Mouse (Mus musculus) heart, embryonic 13.5 days (tissue): ENCODE data around the gene Fgf14. TPM values are rescaled to one million over a fixed set of nuclear protein-coding genes. Genes with fewer than 3 reads are reported as not detected.
"Not testable (repeated sequence)": the region's sequence is repeated elsewhere in the genome, so short reads cannot be mapped to it uniquely, and the experiment has no call there.

ENCODE experiments used
- ATAC-seq: fragments of 200-750 bp; cut with Nextera tagmentation; 2 replicates; pipeline ENCODE4 v1.8.0; 2017; ENCODE audit warnings: moderate TSS enrichment; ENCODE audit not compliant: insufficient number of reproducible peaks, low FRiP score, low TSS enrichment; ENCODE audit errors: extremely low read depth
- H3K27ac ChIP-seq: fragments of 300-500 bp; sonication (generic); replicated peaks from 2 replicates; pipeline ENCODE4 v1.5.1; 2015; ENCODE audit warnings: moderate library complexity, mild to moderate bottlenecking, inconsistent platforms
- H3K27me3 ChIP-seq: fragments of 300-500 bp; sonication (generic); replicated peaks from 2 replicates; pipeline ENCODE4 v1.6.1; 2015; ENCODE audit warnings: mild to moderate bottlenecking, inconsistent platforms
- H3K36me3 ChIP-seq: fragments of 300-500 bp; sonication (generic); 2 replicates; pipeline ENCODE4 v1.6.1; 2015; ENCODE audit warnings: mild to moderate bottlenecking, inconsistent platforms
- H3K4me1 ChIP-seq: fragments of 300-500 bp; sonication (generic); 2 replicates; pipeline ENCODE4 v1.6.1; 2015; ENCODE audit warnings: inconsistent platforms
- H3K4me2 ChIP-seq: fragments of 300-500 bp; sonication (generic); 2 replicates; pipeline ENCODE4 v1.6.1; 2015; ENCODE audit warnings: inconsistent platforms, mild to moderate bottlenecking, moderate library complexity
- H3K4me3 ChIP-seq: fragments of 300-500 bp; sonication (generic); 2 replicates; pipeline ENCODE4 v1.5.1; 2015; ENCODE audit warnings: moderate library complexity, mild to moderate bottlenecking, inconsistent platforms
- H3K9ac ChIP-seq: fragments of 300-500 bp; sonication (generic); 2 replicates; pipeline ENCODE4 v1.6.1; 2015; ENCODE audit warnings: inconsistent platforms, mild to moderate bottlenecking, moderate library complexity
- H3K9me3 ChIP-seq: fragments of 300-500 bp; sonication (generic); 2 replicates; pipeline ENCODE4 v1.6.1; 2016; ENCODE audit warnings: inconsistent platforms
- WGBS: fragments of 180-500 bp; shearing (Covaris S2); methylation state at CpG from one replicate; pipeline ENCODE4 v1.1.7; 2015; ENCODE audit warnings: mixed read lengths; 5-methylcytosine and 5-hydroxymethylcytosine counted together
- polyA plus RNA-seq: library from polyadenylated mRNA; unstranded; fragments of >200 nt; fragmentation: Nextera tagmentation; extraction: Ambion mirVana; gene quantifications from 2 replicates; pipeline ENCODE4 v1.2.1, GENCODE M21; 2015

The Fgf14 gene
- polyA plus RNA-seq, 1 experiment from 2014 or later, result 1.6 TPM

DNA sequence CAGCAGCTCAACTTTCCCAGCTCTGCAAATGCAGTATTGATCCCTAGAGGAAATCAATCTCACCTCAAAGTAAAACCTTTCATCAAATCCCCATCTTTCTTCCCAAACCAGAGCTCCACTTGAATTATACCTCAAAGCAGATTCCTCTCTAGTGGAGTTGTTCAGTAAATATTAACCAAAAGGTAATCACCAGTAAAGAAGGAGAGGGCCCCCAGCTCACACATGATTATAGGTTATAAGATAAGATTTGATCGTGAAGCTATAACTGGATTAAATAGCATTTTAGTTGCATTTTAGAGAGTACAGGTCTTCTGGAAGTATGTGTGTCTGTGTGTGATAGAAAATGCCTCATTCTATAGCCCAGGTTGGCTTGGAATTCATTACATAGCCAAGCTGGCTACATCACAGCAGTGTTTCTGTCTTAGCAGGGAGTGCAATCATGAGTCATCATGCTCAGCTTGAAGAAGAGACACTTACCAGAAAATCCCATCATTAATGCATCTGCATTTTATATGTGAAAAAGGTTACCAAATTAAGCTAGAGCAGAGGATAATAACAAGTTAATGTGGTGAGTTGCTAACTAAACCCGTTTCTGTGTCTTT lies 202.8 kb downstream of the Fgf14 start:
- Histone ChIP-seq H3K9me3 (no peaks in the 10 kb centered on the region), H3K36me3 (no peaks in the 10 kb centered on the region), H3K4me2 (no peak overlapping the region), H3K27ac (no peak overlapping the region), H3K4me1 (no peaks in the 10 kb centered on the region), H3K4me3 (no peak overlapping the region), H3K27me3 (no peaks in the 10 kb centered on the region), H3K9ac (no peak overlapping the region)
- no peak for ATAC-seq
- WGBS, result 52% methylated on average over 2 of the region's 2 CpGs

GRCm38 (mm10) chr14:124470909-124471308 lies 206.0 kb downstream of the Fgf14 start:
- no peak for ATAC-seq
- Histone ChIP-seq H3K9me3 (no peaks in the 10 kb centered on the region), H3K4me3 (no peak overlapping the region), H3K4me1 (no peaks in the 10 kb centered on the region), H3K36me3 (no peaks in the 10 kb centered on the region), H3K4me2 (no peak overlapping the region), H3K9ac (no peak overlapping the region), H3K27ac (no peak overlapping the region), H3K27me3 (no peaks in the 10 kb centered on the region)
- WGBS, result 68% methylated on average over 2 of the region's 2 CpGs

- H3K4me3 ChIP-seq, result no peak overlapping the region
- no peak overlapping the region for H3K4me2 ChIP-seq
- no peaks in the 10 kb centered on the region for H3K4me1 ChIP-seq
- no peaks in the 10 kb centered on the region for H3K36me3 ChIP-seq
- no peaks in the 10 kb centered on the region for H3K9me3 ChIP-seq
- ATAC-seq, result no peak
- H3K27ac ChIP-seq, result no peak overlapping the region
- H3K27me3 ChIP-seq, result no peaks in the 10 kb centered on the region
- no peak overlapping the region for H3K9ac ChIP-seq
- 79% methylated on average over 1 of the region's 1 CpGs for WGBS
Measured at GRCm38 (mm10) chr14:124455120-124455519, 221.8 kb downstream of the Fgf14 start.

- no peak for ATAC-seq
- no peak overlapping the region for H3K4me2 ChIP-seq
- H3K9me3 ChIP-seq, result no peaks in the 10 kb centered on the region
- no peak overlapping the region for H3K27ac ChIP-seq
- H3K36me3 ChIP-seq, result no peaks in the 10 kb centered on the region
- no peak overlapping the region for H3K4me3 ChIP-seq
- H3K9ac ChIP-seq, result no peak overlapping the region
- no peaks in the 10 kb centered on the region for H3K27me3 ChIP-seq
- 67% methylated on average over 2 of the region's 2 CpGs for WGBS
- H3K4me1 ChIP-seq, result no peaks in the 10 kb centered on the region
Measured at GRCm38 (mm10) chr14:124446096-124446840, 230.7 kb downstream of the Fgf14 start.

DNA sequence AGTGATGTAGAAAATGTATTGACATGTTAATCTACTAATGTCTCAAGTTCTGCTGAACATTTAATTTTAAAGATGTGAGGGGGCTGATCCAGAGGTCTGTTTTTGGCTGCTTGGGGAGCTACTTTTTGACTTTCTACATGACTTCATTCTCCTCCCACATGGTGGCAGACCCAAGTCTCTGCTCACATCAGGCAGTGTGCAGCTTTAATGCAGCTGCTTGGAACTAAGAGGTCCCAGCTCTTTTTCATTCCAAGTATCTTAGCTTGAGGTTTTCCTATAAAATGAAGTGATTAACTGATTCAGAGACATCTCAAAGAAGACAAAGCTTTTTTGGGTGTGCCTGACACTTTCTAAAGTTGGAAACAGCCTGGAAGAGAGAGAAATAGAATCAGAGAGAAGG lies 232.1 kb downstream of the Fgf14 start:
- no peaks in the 10 kb centered on the region for H3K4me1 ChIP-seq
- no peaks in the 10 kb centered on the region for H3K27me3 ChIP-seq
- no peak overlapping the region for H3K4me3 ChIP-seq
- H3K9me3 ChIP-seq, result no peaks in the 10 kb centered on the region
- H3K27ac ChIP-seq, result no peak overlapping the region
- no peak overlapping the region for H3K9ac ChIP-seq
- no peaks in the 10 kb centered on the region for H3K36me3 ChIP-seq
- no peak overlapping the region for H3K4me2 ChIP-seq
- ATAC-seq, result no peak

GRCm38 (mm10) chr14:124439298-124439697 lies 237.6 kb downstream of the Fgf14 start:
- not testable (repeated sequence) for H3K4me3 ChIP-seq, H3K9ac ChIP-seq, H3K4me2 ChIP-seq, H3K36me3 ChIP-seq, ATAC-seq, H3K9me3 ChIP-seq, H3K27ac ChIP-seq, H3K27me3 ChIP-seq, H3K4me1 ChIP-seq
- 26% methylated on average over 3 of the region's 3 CpGs for WGBS

- Histone ChIP-seq H3K27ac (no peak overlapping the region), H3K9me3 (no peaks in the 10 kb centered on the region), H3K27me3 (no peaks in the 10 kb centered on the region), H3K9ac (no peak overlapping the region), H3K4me2 (no peak overlapping the region), H3K36me3 (no peaks in the 10 kb centered on the region), H3K4me1 (no peaks in the 10 kb centered on the region), H3K4me3 (no peak overlapping the region)
- no peak for ATAC-seq
- WGBS, result 69% methylated on average over 2 of the region's 2 CpGs
Measured at GRCm38 (mm10) chr14:124411890-124412289, 265.0 kb downstream of the Fgf14 start.

- ATAC-seq, result no peak
- Histone ChIP-seq H3K27ac (no peak overlapping the region), H3K36me3 (no peaks in the 10 kb centered on the region), H3K4me2 (no peak overlapping the region), H3K9ac (no peak overlapping the region), H3K4me3 (no peak overlapping the region), H3K9me3 (no peaks in the 10 kb centered on the region), H3K4me1 (no peaks in the 10 kb centered on the region), H3K27me3 (no peaks in the 10 kb centered on the region)
- 0% methylated on average over 1 of the region's 1 CpGs for WGBS
Measured at GRCm38 (mm10) chr14:124410945-124411344, 266.0 kb downstream of the Fgf14 start.

DNA sequence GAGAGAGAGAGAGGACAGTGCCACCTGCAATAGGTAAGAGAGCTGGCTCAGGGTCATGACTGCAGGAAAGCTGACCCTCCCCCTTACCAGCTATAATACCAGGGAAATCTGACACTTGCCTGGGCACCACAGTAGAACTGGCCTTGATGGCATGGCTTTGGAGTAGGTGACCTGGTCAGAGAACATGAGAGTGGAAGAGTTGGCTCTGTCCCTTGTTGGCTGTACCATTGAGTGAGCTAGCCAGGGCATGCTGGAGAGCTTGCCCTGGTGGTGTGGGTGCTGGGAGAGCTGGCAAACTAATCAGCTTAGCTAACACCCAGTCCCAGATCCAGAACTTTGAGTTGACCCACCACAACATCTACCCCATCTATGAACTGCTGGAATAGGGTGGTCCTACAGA lies 348.5 kb downstream of the Fgf14 start:
- H3K4me2 ChIP-seq, result no peak overlapping the region
- no peaks in the 10 kb centered on the region for H3K27me3 ChIP-seq
- no peaks in the 10 kb centered on the region for H3K4me1 ChIP-seq
- no peaks in the 10 kb centered on the region for H3K36me3 ChIP-seq
- H3K9ac ChIP-seq, result no peak overlapping the region
- no peaks in the 10 kb centered on the region for H3K9me3 ChIP-seq
- ATAC-seq, result no peak
- no peak overlapping the region for H3K27ac ChIP-seq
- no peak overlapping the region for H3K4me3 ChIP-seq

GRCm38 (mm10) chr14:124319017-124319718 lies 357.8 kb downstream of the Fgf14 start:
- Histone ChIP-seq H3K27ac (no peak overlapping the region), H3K9me3 (no peaks in the 10 kb centered on the region), H3K36me3 (no peaks in the 10 kb centered on the region), H3K4me2 (no peak overlapping the region), H3K27me3 (no peaks in the 10 kb centered on the region), H3K4me3 (no peak overlapping the region), H3K4me1 (no peaks in the 10 kb centered on the region), H3K9ac (no peak overlapping the region)
- 40% methylated on average over 1 of the region's 1 CpGs for WGBS
- no peak for ATAC-seq

DNA sequence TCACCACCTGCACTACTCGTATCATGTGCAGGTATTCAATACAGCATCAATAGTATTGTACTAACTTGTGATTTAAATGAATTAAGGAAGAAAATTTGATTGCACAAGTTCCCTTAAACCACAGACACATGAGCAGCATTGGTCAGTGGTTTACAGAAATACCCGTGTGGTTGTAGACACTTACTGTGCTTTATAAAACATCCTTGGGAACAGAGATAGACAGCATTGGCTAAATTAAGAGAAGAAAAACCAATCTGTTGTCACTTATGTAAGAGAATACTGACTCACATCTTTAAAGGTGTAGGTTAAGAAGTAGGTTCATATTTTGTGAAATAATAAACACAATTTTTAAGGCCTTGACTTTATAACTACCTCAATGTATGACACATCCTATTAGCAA lies 361.4 kb downstream of the Fgf14 start:
- Histone ChIP-seq H3K9me3 (no peaks in the 10 kb centered on the region), H3K9ac (no peak overlapping the region), H3K4me2 (no peak overlapping the region), H3K27ac (no peak overlapping the region), H3K4me3 (no peak overlapping the region), H3K36me3 (no peaks in the 10 kb centered on the region), H3K27me3 (no peaks in the 10 kb centered on the region), H3K4me1 (no peaks in the 10 kb centered on the region)
- WGBS, result 68% methylated on average over 2 of the region's 2 CpGs
- no peak for ATAC-seq

- no peak for ATAC-seq
- Histone ChIP-seq H3K4me3 (no peak overlapping the region), H3K4me2 (no peak overlapping the region), H3K9ac (no peak overlapping the region), H3K27ac (no peak overlapping the region), H3K27me3 (no peaks in the 10 kb centered on the region), H3K9me3 (no peaks in the 10 kb centered on the region), H3K36me3 (no peaks in the 10 kb centered on the region), H3K4me1 (no peaks in the 10 kb centered on the region)
Measured at GRCm38 (mm10) chr14:124287027-124287426, 389.9 kb downstream of the Fgf14 start.
